Mouse (Mus musculus): ENCODE data around the gene Mettl27. TPM values are rescaled to one million over a fixed set of nuclear protein-coding genes. Genes with fewer than 3 reads are reported as not detected.
A peak's percentile ranks its signal among the peaks of the same experiment; 100 is the strongest.

Gene Mettl27
- total RNA-seq, 1 experiment = 15.6 TPM

DNA sequence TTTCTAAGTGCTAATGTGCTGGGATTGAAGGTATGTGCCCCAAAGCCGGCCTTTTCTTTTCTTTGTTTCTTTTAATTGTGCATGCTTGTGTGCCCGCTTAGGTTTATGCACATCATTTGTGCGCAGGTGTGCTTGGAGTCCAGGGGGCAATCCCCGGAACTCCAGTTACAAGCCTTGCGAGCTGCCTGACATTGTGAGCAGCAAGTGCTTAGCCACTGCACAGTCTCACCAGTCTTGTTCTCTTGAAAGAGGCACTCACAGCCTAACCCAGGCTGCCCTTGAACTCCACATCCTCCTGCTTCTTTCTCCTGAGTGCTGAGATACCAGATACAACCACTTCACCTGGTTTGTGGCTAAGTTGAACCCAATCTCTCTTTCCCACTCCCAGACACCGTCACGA lies 41.4 kb downstream of the Mettl27 start:
- no peaks in the 10 kb centered on the region for H3K9me3 ChIP-seq (ENCODE audit: control insufficient read depth, insufficient read depth, low read depth, low read length)
- H3K4me1 ChIP-seq (ENCODE audit: control insufficient read depth in 2 of 2, insufficient read depth in 2 of 2, low read length in 2 of 2, poor library complexity in 1 of 2) = peaks cover 16 to 18% of the 10 kb centered on the region in 2 experiments
- TF ChIP-seq HCFC1 (IDR thresholded peaks at IDR 0.05; ENCODE audit: borderline replicate concordance, insufficient read depth, low read length) = no peak
- no peak for TF ChIP-seq CHD2 (IDR thresholded peaks at IDR 0.05; ENCODE audit: low read depth, low read length)
- TF ChIP-seq ZNF384 (IDR thresholded peaks at IDR 0.05; ENCODE audit: low read depth, low read length) = no peak
- TF ChIP-seq ZC3H11A (IDR thresholded peaks at IDR 0.05; ENCODE audit: borderline replicate concordance, low read depth, low read length) = no peak
- no peak for TF ChIP-seq MAFK (IDR thresholded peaks at IDR 0.05; ENCODE audit: insufficient read depth, low read depth, low read length)
- H3K4me3 ChIP-seq (ENCODE audit: insufficient read depth in 1 of 2, low read depth in 1 of 2, low read length in 2 of 2, poor library complexity in 1 of 2, severe bottlenecking in 1 of 2) = no peak overlapping the region
- H3K27ac ChIP-seq (ENCODE audit: insufficient read depth, low read depth, low read length, poor library complexity, severe bottlenecking) = peak overlapping the region; percentile 62
- in situ Hi-C loops (cut with MboI; ENCODE audit: low sequenced_read_pairs in 2 of 2, unreplicated experiment in 2 of 2) = no loop called here
- H3K36me3 ChIP-seq (ENCODE audit: control insufficient read depth, insufficient read depth, low read length, poor library complexity, severe bottlenecking) = no peaks in the 10 kb centered on the region
- H3K9ac ChIP-seq (ENCODE audit: insufficient read depth, low read depth, low read length, poor library complexity, severe bottlenecking) = no peak overlapping the region
- no peak for DNase-seq (ENCODE audit: low read depth, low spot score)

DNA sequence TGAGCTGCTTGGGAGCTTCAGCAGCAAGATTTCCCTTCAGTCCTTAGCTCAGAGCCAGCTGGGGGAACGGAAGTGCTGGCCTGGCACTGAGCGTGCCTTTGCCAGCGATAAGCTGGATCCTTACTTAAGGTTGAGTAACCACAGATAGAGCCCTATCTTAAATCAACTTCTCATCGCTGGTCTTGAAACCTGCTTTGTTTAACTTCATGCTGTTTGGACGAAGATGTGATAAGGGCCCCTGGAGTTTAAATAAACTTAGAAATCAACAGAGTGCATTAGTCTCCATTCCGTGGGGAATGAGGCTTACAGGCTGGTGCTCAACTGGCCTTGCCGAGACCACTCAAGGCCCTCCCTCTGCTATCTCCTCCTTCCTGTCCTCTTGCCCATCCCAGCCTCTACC lies 42.1 kb downstream of the Mettl27 start:
- Histone ChIP-seq H3K36me3 (ENCODE audit: control insufficient read depth, insufficient read depth, low read length, poor library complexity, severe bottlenecking) (no peaks in the 10 kb centered on the region), H3K9ac (ENCODE audit: insufficient read depth, low read depth, low read length, poor library complexity, severe bottlenecking) (no peak overlapping the region), H3K4me3 (ENCODE audit: insufficient read depth in 1 of 2, low read depth in 1 of 2, low read length in 2 of 2, poor library complexity in 1 of 2, severe bottlenecking in 1 of 2) (no peak overlapping the region), H3K9me3 (ENCODE audit: control insufficient read depth, insufficient read depth, low read depth, low read length) (no peaks in the 10 kb centered on the region), H3K4me1 (ENCODE audit: control insufficient read depth in 2 of 2, insufficient read depth in 2 of 2, low read length in 2 of 2, poor library complexity in 1 of 2) (peaks cover 15 to 16% of the 10 kb centered on the region in 2 experiments), H3K27ac (ENCODE audit: insufficient read depth, low read depth, low read length, poor library complexity, severe bottlenecking) (no peak overlapping the region)
- in situ Hi-C loops (cut with MboI; ENCODE audit: low sequenced_read_pairs in 2 of 2, unreplicated experiment in 2 of 2) = no loop called here
- no peak for TF ChIP-seq MAFK (IDR thresholded peaks at IDR 0.05; ENCODE audit: insufficient read depth, low read depth, low read length)
- no peak for TF ChIP-seq ZNF384 (IDR thresholded peaks at IDR 0.05; ENCODE audit: low read depth, low read length)
- no peak for DNase-seq (ENCODE audit: low read depth, low spot score)

DNA sequence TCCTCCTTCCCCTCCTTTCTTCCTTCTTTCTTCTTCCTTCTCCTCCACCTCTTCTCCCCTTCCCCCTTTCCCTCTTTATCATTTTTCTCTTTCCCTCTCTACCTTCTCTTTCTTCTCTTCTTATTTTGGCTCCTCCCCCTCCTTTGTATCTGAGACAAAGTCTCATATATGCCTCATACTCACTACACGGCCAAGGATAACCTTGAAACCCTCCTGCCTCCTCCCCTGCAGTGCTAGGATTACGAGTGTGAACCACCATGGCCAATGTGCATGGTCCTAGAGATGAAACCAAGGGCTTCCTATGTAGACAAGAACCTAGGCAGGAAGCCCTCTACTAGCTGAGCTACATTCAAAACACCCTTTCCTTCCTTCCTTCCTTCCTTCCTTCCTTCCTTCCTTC lies 42.8 kb downstream of the Mettl27 start:
- in situ Hi-C loops (cut with MboI; ENCODE audit: low sequenced_read_pairs in 2 of 2, unreplicated experiment in 2 of 2) = no loop called here
- DNase-seq (ENCODE audit: low read depth, low spot score) = no peak
- Histone ChIP-seq H3K36me3 (ENCODE audit: control insufficient read depth, insufficient read depth, low read length, poor library complexity, severe bottlenecking) (no peaks in the 10 kb centered on the region), H3K4me1 (ENCODE audit: control insufficient read depth in 2 of 2, insufficient read depth in 2 of 2, low read length in 2 of 2, poor library complexity in 1 of 2) (peaks cover 14% of the 10 kb centered on the region in 2 experiments), H3K9ac (ENCODE audit: insufficient read depth, low read depth, low read length, poor library complexity, severe bottlenecking) (no peak overlapping the region), H3K27ac (ENCODE audit: insufficient read depth, low read depth, low read length, poor library complexity, severe bottlenecking) (no peak overlapping the region), H3K9me3 (ENCODE audit: control insufficient read depth, insufficient read depth, low read depth, low read length) (no peaks in the 10 kb centered on the region), H3K4me3 (ENCODE audit: insufficient read depth in 1 of 2, low read depth in 1 of 2, low read length in 2 of 2, poor library complexity in 1 of 2, severe bottlenecking in 1 of 2) (no peak overlapping the region)
- TF ChIP-seq ZC3H11A (IDR thresholded peaks at IDR 0.05; ENCODE audit: borderline replicate concordance, low read depth, low read length) (no peak), ZNF384 (IDR thresholded peaks at IDR 0.05; ENCODE audit: low read depth, low read length) (no peak), HCFC1 (IDR thresholded peaks at IDR 0.05; ENCODE audit: borderline replicate concordance, insufficient read depth, low read length) (no peak), MAFK (IDR thresholded peaks at IDR 0.05; ENCODE audit: insufficient read depth, low read depth, low read length) (no peak)

DNA sequence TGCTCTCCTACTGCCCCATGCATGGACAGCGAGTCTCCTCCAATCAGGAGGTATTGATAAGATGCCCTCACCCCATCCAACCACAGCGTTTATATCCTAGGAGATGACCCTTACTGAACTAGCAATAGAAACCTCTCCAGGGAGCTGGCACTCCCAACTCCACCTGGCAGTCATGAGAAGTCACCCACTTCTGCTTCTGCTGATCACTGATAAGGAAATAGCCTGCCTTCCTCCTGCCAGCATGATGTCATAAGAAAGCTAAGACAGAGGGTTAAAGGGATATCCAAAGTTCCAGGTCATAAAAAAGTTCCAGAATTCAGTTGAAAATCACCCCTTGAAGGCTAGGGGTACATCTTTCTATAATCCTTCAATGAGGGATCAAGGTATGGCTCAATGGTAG lies 44.0 kb downstream of the Mettl27 start:
- in situ Hi-C loops (cut with MboI; ENCODE audit: low sequenced_read_pairs in 2 of 2, unreplicated experiment in 2 of 2) = no loop called here
- no peak for DNase-seq (ENCODE audit: low read depth, low spot score)
- no peak overlapping the region for H3K9ac ChIP-seq (ENCODE audit: insufficient read depth, low read depth, low read length, poor library complexity, severe bottlenecking)

DNA sequence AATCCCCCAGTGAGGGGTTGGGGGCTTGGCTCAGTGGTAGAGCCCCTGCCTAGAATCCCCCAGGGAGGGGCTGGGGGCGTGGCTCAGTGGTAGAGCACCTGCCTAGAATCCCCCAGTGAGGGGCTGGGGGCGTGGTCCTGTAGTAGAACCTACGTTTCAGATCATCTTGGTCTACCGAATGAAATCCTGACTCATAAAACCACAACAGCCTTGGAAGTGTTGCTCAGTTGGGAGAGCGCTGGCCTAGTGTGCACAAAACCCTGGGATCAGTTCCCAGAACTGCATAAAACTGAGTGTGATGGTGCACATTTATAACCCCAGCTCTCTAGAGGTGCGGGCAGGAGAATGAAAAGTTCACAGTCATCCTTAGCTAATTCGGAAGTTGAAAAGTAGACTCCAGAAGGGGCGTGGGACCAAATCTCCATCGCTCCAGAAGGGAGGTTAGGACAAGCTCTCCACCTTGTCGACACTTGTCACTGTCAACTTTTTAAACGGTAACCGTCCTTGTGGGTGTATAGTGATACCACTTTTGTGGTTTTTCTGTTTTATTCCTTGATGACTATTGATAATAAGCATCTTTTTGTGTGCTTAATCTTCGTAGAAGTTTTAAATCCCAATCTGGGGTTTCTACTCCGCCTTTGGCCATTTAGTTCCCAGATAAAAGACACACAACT lies 44.5 kb downstream of the Mettl27 start:
- H3K9me3 ChIP-seq (ENCODE audit: control insufficient read depth, insufficient read depth, low read depth, low read length) = no peaks in the 10 kb centered on the region
- TF ChIP-seq HCFC1 (IDR thresholded peaks at IDR 0.05; ENCODE audit: borderline replicate concordance, insufficient read depth, low read length) = no peak
- TF ChIP-seq ZC3H11A (IDR thresholded peaks at IDR 0.05; ENCODE audit: borderline replicate concordance, low read depth, low read length) = no peak
- TF ChIP-seq CHD2 (IDR thresholded peaks at IDR 0.05; ENCODE audit: low read depth, low read length) = no peak
- no peak for TF ChIP-seq MAFK (IDR thresholded peaks at IDR 0.05; ENCODE audit: insufficient read depth, low read depth, low read length)
- no peak for TF ChIP-seq ZNF384 (IDR thresholded peaks at IDR 0.05; ENCODE audit: low read depth, low read length)
- in situ Hi-C loops (cut with MboI; ENCODE audit: low sequenced_read_pairs in 2 of 2, unreplicated experiment in 2 of 2) = no loop called here

More for the DNA sequence above, 44.0 kb downstream of the Mettl27 start:
- TF ChIP-seq HCFC1 (IDR thresholded peaks at IDR 0.05; ENCODE audit: borderline replicate concordance, insufficient read depth, low read length) (no peak), ZC3H11A (IDR thresholded peaks at IDR 0.05; ENCODE audit: borderline replicate concordance, low read depth, low read length) (no peak), ZNF384 (IDR thresholded peaks at IDR 0.05; ENCODE audit: low read depth, low read length) (no peak), CHD2 (IDR thresholded peaks at IDR 0.05; ENCODE audit: low read depth, low read length) (no peak), MAFK (IDR thresholded peaks at IDR 0.05; ENCODE audit: insufficient read depth, low read depth, low read length) (no peak)
- Histone ChIP-seq H3K27ac (ENCODE audit: insufficient read depth, low read depth, low read length, poor library complexity, severe bottlenecking) (no peak overlapping the region), H3K4me1 (ENCODE audit: control insufficient read depth in 2 of 2, insufficient read depth in 2 of 2, low read length in 2 of 2, poor library complexity in 1 of 2) (peaks cover 13 to 20% of the 10 kb centered on the region in 2 experiments), H3K9me3 (ENCODE audit: control insufficient read depth, insufficient read depth, low read depth, low read length) (no peaks in the 10 kb centered on the region), H3K36me3 (ENCODE audit: control insufficient read depth, insufficient read depth, low read length, poor library complexity, severe bottlenecking) (no peaks in the 10 kb centered on the region), H3K4me3 (ENCODE audit: insufficient read depth in 1 of 2, low read depth in 1 of 2, low read length in 2 of 2, poor library complexity in 1 of 2, severe bottlenecking in 1 of 2) (no peak overlapping the region)

More for the DNA sequence above, 44.5 kb downstream of the Mettl27 start:
- no peak overlapping the region for H3K9ac ChIP-seq (ENCODE audit: insufficient read depth, low read depth, low read length, poor library complexity, severe bottlenecking)
- no peak overlapping the region for H3K27ac ChIP-seq (ENCODE audit: insufficient read depth, low read depth, low read length, poor library complexity, severe bottlenecking)
- H3K36me3 ChIP-seq (ENCODE audit: control insufficient read depth, insufficient read depth, low read length, poor library complexity, severe bottlenecking) = no peaks in the 10 kb centered on the region
- DNase-seq (ENCODE audit: low read depth, low spot score) = no peak
- no peak overlapping the region for H3K4me3 ChIP-seq (ENCODE audit: insufficient read depth in 1 of 2, low read depth in 1 of 2, low read length in 2 of 2, poor library complexity in 1 of 2, severe bottlenecking in 1 of 2)
- peaks cover 9 to 20% of the 10 kb centered on the region in 2 experiments for H3K4me1 ChIP-seq (ENCODE audit: control insufficient read depth in 2 of 2, insufficient read depth in 2 of 2, low read length in 2 of 2, poor library complexity in 1 of 2)
